Mouse (Mus musculus) heart, embryonic 15.5 days (tissue): ENCODE results near the gene Socs2. TPM values are rescaled to one million over a fixed set of nuclear protein-coding genes. Genes with fewer than 3 reads are reported as not detected.

Source experiments
- ATAC-seq: fragments of 200-750 bp; cut with Nextera tagmentation; replicated peaks from 2 replicates; pipeline ENCODE4 v1.8.0; 2017; ENCODE audit warnings: low read depth, moderate TSS enrichment; ENCODE audit not compliant: insufficient number of reproducible peaks, insufficient read depth, low FRiP score
- H3K27ac ChIP-seq: fragments of 300-500 bp; sonication (generic); 2 replicates; pipeline ENCODE4 v1.5.1; 2015; ENCODE audit warnings: mild to moderate bottlenecking, inconsistent platforms
- H3K27me3 ChIP-seq: fragments of 300-500 bp; sonication (generic); 2 replicates; pipeline ENCODE4 v1.6.1; 2015; ENCODE audit warnings: inconsistent platforms
- H3K36me3 ChIP-seq: fragments of 300-500 bp; sonication (generic); 2 replicates; pipeline ENCODE4 v1.6.1; 2015; ENCODE audit warnings: mild to moderate bottlenecking, inconsistent platforms
- H3K4me1 ChIP-seq: fragments of 300-500 bp; sonication (generic); replicated peaks from 2 replicates; pipeline ENCODE4 v1.6.1; 2015; ENCODE audit warnings: inconsistent platforms
- H3K4me2 ChIP-seq: fragments of 300-500 bp; sonication (generic); 2 replicates; pipeline ENCODE4 v1.6.1; 2015; ENCODE audit warnings: inconsistent platforms, mild to moderate bottlenecking, moderate library complexity
- H3K4me3 ChIP-seq: fragments of 300-500 bp; sonication (generic); 2 replicates; pipeline ENCODE4 v1.5.1; 2015; ENCODE audit warnings: mild to moderate bottlenecking, inconsistent platforms
- H3K9ac ChIP-seq: fragments of 300-500 bp; sonication (generic); 2 replicates; pipeline ENCODE4 v1.6.1; 2015; ENCODE audit warnings: mild to moderate bottlenecking, inconsistent platforms
- H3K9me3 ChIP-seq: fragments of 300-500 bp; sonication (generic); replicated peaks from 2 replicates; pipeline ENCODE4 v1.6.1; 2016; ENCODE audit warnings: inconsistent platforms
- WGBS: fragments of 180-500 bp; shearing (Covaris S2); methylation state at CpG from one replicate; pipeline ENCODE4 v1.1.7; 2015; ENCODE audit warnings: mixed read lengths; 5-methylcytosine and 5-hydroxymethylcytosine counted together
- polyA plus RNA-seq: library from polyadenylated mRNA; unstranded; fragments of >200 nt; fragmentation: Nextera tagmentation; extraction: Ambion mirVana; gene quantifications from 2 replicates; pipeline ENCODE4 v1.2.1, GENCODE M21; 2015

Gene Socs2
- polyA plus RNA-seq, 1 experiment from 2014 or later, result 43.1 TPM

GRCm38 (mm10) chr10:95418631-95419030 lies 1.7 kb upstream of the Socs2 start:
- Histone ChIP-seq H3K4me2 (no peak overlapping the region), H3K9me3 (no peaks in the 10 kb centered on the region), H3K4me1 (peaks cover 25% of the 10 kb centered on the region), H3K27me3 (peaks cover 2% of the 10 kb centered on the region), H3K27ac (no peak overlapping the region), H3K9ac (no peak overlapping the region), H3K4me3 (no peak overlapping the region), H3K36me3 (no peaks in the 10 kb centered on the region)
- no peak for ATAC-seq
- 53% methylated on average over 6 of the region's 6 CpGs for WGBS

GRCm38 (mm10) chr10:95417496-95418236 lies 686 bp upstream of the Socs2 start:
- Histone ChIP-seq H3K36me3 (no peaks in the 10 kb centered on the region), H3K9ac (peak overlapping the region; percentile 59), H3K4me3 (peak overlapping the region; percentile 87), H3K4me1 (peaks cover 25% of the 10 kb centered on the region), H3K9me3 (no peaks in the 10 kb centered on the region), H3K4me2 (peak overlapping the region; percentile 98), H3K27ac (peak overlapping the region; percentile 72), H3K27me3 (peaks cover 2% of the 10 kb centered on the region)
- ATAC-seq, result no peak
- WGBS, result 1% methylated on average over 25 of the region's 25 CpGs

GRCm38 (mm10) chr10:95416361-95416684 lies 657 bp downstream of the Socs2 start:
- Histone ChIP-seq H3K4me2 (peak overlapping the region; percentile 98), H3K4me3 (peak overlapping the region; percentile 87), H3K9me3 (no peaks in the 10 kb centered on the region), H3K4me1 (peaks cover 25% of the 10 kb centered on the region), H3K27me3 (peaks cover 2% of the 10 kb centered on the region), H3K27ac (peak overlapping the region; percentile 93), H3K36me3 (0 out of 2 replicates have a peak, but pooled peaks cover 5% of the 10 kb centered on the region), H3K9ac (peak overlapping the region; percentile 87)
- WGBS, result under 1% methylated on average over 34 of the region's 34 CpGs
- no peak for ATAC-seq

GRCm38 (mm10) chr10:95415533-95416360 lies 1.2 kb downstream of the Socs2 start:
- WGBS, result under 1% methylated on average over 65 of the region's 65 CpGs
- Histone ChIP-seq H3K4me2 (peak overlapping the region; percentile 98), H3K4me3 (peak overlapping the region; percentile 87), H3K9me3 (no peaks in the 10 kb centered on the region), H3K9ac (peak overlapping the region; percentile 87), H3K27me3 (peaks cover 2% of the 10 kb centered on the region), H3K4me1 (peaks cover 25% of the 10 kb centered on the region), H3K27ac (peak overlapping the region; percentile 93), H3K36me3 (0 out of 2 replicates have a peak, but pooled peaks cover 5% of the 10 kb centered on the region)
- ATAC-seq, result peak; percentile 17; the same call in 1 of the 2 replicates

GRCm38 (mm10) chr10:95415159-95415532 lies 1.8 kb downstream of the Socs2 start:
- H3K4me1 ChIP-seq, result peaks cover 25% of the 10 kb centered on the region
- peaks cover 5% of the 10 kb centered on the region; the same call in 1 of the 2 replicates for H3K36me3 ChIP-seq
- peak overlapping the region; percentile 87 for H3K9ac ChIP-seq
- WGBS, result under 1% methylated on average over 15 of the region's 15 CpGs
- peak overlapping the region; percentile 87 for H3K4me3 ChIP-seq
- H3K27ac ChIP-seq, result peak overlapping the region; percentile 93
- H3K9me3 ChIP-seq, result no peaks in the 10 kb centered on the region
- no peak for ATAC-seq
- H3K27me3 ChIP-seq, result peaks cover under 1% of the 10 kb centered on the region
- H3K4me2 ChIP-seq, result peak overlapping the region; percentile 98

GRCm38 (mm10) chr10:95414316-95415158 lies 2.4 kb downstream of the Socs2 start:
- H3K4me2 ChIP-seq, result peak overlapping the region; percentile 98
- no peaks in the 10 kb centered on the region for H3K9me3 ChIP-seq
- H3K27ac ChIP-seq, result peak overlapping the region; percentile 93
- peak overlapping the region; percentile 87 for H3K4me3 ChIP-seq
- under 1% methylated on average over 65 of the region's 65 CpGs for whole genome bisulfite sequencing
- no peaks in the 10 kb centered on the region; the same call in none of the 2 replicates for H3K27me3 ChIP-seq
- no peak for ATAC-seq
- peak overlapping the region; percentile 87 for H3K9ac ChIP-seq
- peaks cover 5% of the 10 kb centered on the region; the same call in 1 of the 2 replicates for H3K36me3 ChIP-seq
- peaks cover 25% of the 10 kb centered on the region for H3K4me1 ChIP-seq

GRCm38 (mm10) chr10:95411139-95411538 lies 5.8 kb downstream of the Socs2 start:
- no peak overlapping the region for H3K4me2 ChIP-seq

GRCm38 (mm10) chr10:95410709-95411108 lies 6.3 kb downstream of the Socs2 start:
- 91% methylated on average over 7 of the region's 7 CpGs for WGBS
- no peak overlapping the region for H3K4me3 ChIP-seq
- no peak overlapping the region for H3K4me2 ChIP-seq
- H3K27ac ChIP-seq, result no peak overlapping the region
- H3K27me3 ChIP-seq, result peaks cover 3% of the 10 kb centered on the region; the same call in 1 of the 2 replicates
- H3K4me1 ChIP-seq, result peaks cover 14% of the 10 kb centered on the region; the same call in 1 of the 2 replicates
- peaks cover 5% of the 10 kb centered on the region; the same call in 1 of the 2 replicates for H3K36me3 ChIP-seq
- H3K9me3 ChIP-seq, result no peaks in the 10 kb centered on the region
- H3K9ac ChIP-seq, result no peak overlapping the region
- no peak for ATAC-seq

More at GRCm38 (mm10) chr10:95411139-95411538, 5.8 kb downstream of the Socs2 start:
- H3K4me1 ChIP-seq, result peaks cover 15% of the 10 kb centered on the region; the same call in 1 of the 2 replicates
- no peak overlapping the region for H3K27ac ChIP-seq
- H3K27me3 ChIP-seq, result peaks cover 3% of the 10 kb centered on the region; the same call in 1 of the 2 replicates
- no peak for ATAC-seq
- 89% methylated on average over 9 of the region's 9 CpGs for WGBS
- no peak overlapping the region for H3K4me3 ChIP-seq
- no peaks in the 10 kb centered on the region for H3K9me3 ChIP-seq
- H3K36me3 ChIP-seq, result peaks cover 5% of the 10 kb centered on the region; the same call in 1 of the 2 replicates
- no peak overlapping the region for H3K9ac ChIP-seq

- H3K9ac ChIP-seq, result no peak overlapping the region
- WGBS, result 92% methylated on average over 4 of the region's 4 CpGs
- no peak overlapping the region for H3K4me2 ChIP-seq
- peaks cover 9% of the 10 kb centered on the region; the same call in 1 of the 2 replicates for H3K4me1 ChIP-seq
- no peaks in the 10 kb centered on the region for H3K9me3 ChIP-seq
- H3K36me3 ChIP-seq, result peaks cover 5% of the 10 kb centered on the region; the same call in 1 of the 2 replicates
- peaks cover 3% of the 10 kb centered on the region; the same call in 1 of the 2 replicates for H3K27me3 ChIP-seq
- H3K27ac ChIP-seq, result no peak overlapping the region
- no peak for ATAC-seq
- H3K4me3 ChIP-seq, result no peak overlapping the region
Observed at GRCm38 (mm10) chr10:95410209-95410608, 6.8 kb downstream of the Socs2 start.

GRCm38 (mm10) chr10:95409149-95409548 lies 7.8 kb downstream of the Socs2 start:
- Histone ChIP-seq H3K4me2 (no peak overlapping the region), H3K27me3 (peaks cover 3% of the 10 kb centered on the region; the same call in 1 of the 2 replicates), H3K9me3 (no peaks in the 10 kb centered on the region), H3K4me1 (peaks cover 1% of the 10 kb centered on the region; the same call in 1 of the 2 replicates), H3K4me3 (no peak overlapping the region), H3K36me3 (peaks cover 5% of the 10 kb centered on the region; the same call in 1 of the 2 replicates), H3K27ac (no peak overlapping the region), H3K9ac (no peak overlapping the region)
- no peak for ATAC-seq
- 71% methylated on average over 7 of the region's 7 CpGs for WGBS
